Mouse (Mus musculus): ENCODE measurements around the gene Synj2. TPM values are rescaled to one million over a fixed set of nuclear protein-coding genes. Genes with fewer than 3 reads are reported as not detected.

The Synj2 gene
- polyA plus RNA-seq, 1 experiment from 2014 or later = 1.9 TPM

DNA sequence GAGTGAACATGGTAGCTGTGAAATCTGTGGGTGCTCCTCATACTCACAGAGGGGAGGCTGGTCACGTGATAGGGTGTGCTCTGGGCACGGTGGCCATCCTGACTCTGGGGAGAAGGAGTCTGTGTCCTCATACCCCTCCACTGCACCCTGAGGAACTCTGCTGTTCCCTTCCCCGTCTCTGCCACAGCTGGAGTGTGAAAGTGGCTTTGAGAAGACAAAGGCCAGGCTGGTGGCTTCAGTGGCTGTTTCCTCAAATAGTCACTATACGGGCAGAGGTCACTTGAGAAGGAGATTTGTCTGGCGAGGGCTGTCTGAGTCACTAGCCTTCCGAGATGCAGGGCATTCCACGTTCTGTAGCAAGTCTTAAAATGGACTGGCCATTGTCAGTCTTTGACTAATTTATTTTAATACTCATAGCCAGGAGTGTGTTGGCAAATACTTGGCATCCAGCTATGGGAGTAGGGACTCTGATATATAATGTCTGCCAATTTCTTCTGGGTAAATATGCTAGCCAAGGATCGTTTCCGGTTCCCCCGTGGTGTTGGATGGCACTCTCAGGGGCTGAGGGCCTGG, 37.5 kb downstream of the Synj2 start:
- Histone ChIP-seq H3K9ac (no peak overlapping the region), H3K9me3 (replicated peaks) (no peaks in the 10 kb centered on the region), H3K4me2 (replicated peaks) (no peak overlapping the region), H3K27ac (no peak overlapping the region), H3K4me3 (no peak overlapping the region), H3K36me3 (no peaks in the 10 kb centered on the region), H3K27me3 (0 out of 2 replicates have a peak, but pooled peaks cover 3% of the 10 kb centered on the region), H3K4me1 (peaks cover 35% of the 10 kb centered on the region)
- 78% methylated on average over 10 of the region's 10 CpGs for WGBS
- ATAC-seq (ENCODE audit: low FRiP score) = no peak

DNA sequence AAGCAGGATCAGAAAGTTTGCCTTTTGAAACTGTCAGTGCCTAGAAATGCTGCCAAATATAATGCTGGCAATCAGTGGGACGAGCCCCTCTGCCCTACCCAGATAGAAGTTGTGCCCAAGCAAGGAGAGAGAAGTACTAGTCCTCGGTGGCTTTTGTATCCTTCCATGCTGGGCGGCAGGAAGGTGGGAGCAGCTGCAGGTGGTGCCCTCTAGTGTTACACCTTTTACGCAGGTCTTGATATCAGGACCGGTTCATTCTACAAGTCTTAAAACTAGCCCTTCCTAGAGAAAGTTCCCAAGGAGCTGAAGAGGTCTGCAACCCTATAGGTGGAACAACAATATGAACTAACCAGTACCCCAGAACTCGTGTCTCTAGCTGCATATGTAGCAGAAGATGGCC, 39.8 kb downstream of the Synj2 start:
- no peak overlapping the region for H3K27ac ChIP-seq
- no peak overlapping the region for H3K4me2 ChIP-seq (replicated peaks)
- WGBS = 34% methylated on average over 6 of the region's 6 CpGs
- peaks cover 26% of the 10 kb centered on the region for H3K4me1 ChIP-seq
- 0 out of 2 replicates have a peak, but pooled peaks cover 3% of the 10 kb centered on the region for H3K27me3 ChIP-seq
- H3K9ac ChIP-seq = no peak overlapping the region
- ATAC-seq (ENCODE audit: low FRiP score) = no peak
- H3K9me3 ChIP-seq (replicated peaks) = no peaks in the 10 kb centered on the region
- H3K36me3 ChIP-seq = no peaks in the 10 kb centered on the region
- H3K4me3 ChIP-seq = no peak overlapping the region

DNA sequence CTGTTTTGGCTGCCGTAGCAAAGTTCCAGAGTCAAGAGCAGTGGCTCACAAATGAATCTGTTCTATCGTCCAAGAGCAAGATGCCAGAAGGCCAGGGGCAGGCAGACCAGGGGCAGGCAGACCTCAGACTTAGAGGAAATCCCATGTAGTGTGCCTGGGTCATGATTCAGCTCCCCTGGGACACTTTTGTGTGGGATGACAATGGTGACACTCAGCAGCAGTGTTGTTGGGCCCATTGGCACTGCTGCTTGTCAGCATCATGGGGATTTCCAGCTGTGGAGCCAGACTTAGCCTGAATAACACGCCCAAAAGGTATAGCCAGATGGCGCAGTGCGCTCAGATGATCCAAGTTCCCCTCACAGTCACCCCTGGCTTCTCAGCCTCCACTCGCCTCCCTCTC, 42.1 kb downstream of the Synj2 start:
- no peak for ATAC-seq (ENCODE audit: low FRiP score)
- Histone ChIP-seq H3K27me3 (no peaks in the 10 kb centered on the region), H3K4me2 (replicated peaks) (no peak overlapping the region), H3K36me3 (no peaks in the 10 kb centered on the region), H3K9ac (no peak overlapping the region), H3K9me3 (replicated peaks) (no peaks in the 10 kb centered on the region), H3K27ac (no peak overlapping the region), H3K4me3 (no peak overlapping the region), H3K4me1 (peaks cover 18% of the 10 kb centered on the region)
- 86% methylated on average over 6 of the region's 6 CpGs for WGBS

DNA sequence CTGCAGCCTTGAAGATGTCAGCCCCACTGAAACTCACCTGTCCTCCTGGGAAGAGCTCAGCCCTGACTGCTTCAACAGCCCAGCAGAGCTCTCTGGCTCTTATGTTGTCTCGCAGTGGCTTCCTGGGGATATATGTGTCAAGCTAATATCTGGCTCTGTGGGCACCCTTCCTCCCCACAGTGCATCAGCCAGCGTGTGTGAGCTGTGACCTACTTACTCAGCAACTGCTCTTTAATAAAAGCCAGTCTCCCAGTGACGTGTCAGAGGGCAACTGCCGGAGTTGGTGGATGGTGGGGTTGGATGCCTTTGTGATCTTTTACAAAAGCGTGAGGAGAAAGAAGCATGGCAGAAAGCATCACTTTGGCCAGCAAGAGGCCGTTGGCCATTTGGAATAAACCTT, 42.8 kb downstream of the Synj2 start:
- no peak for ATAC-seq (ENCODE audit: low FRiP score)
- Histone ChIP-seq H3K4me1 (peaks cover 19% of the 10 kb centered on the region), H3K27me3 (no peaks in the 10 kb centered on the region), H3K9me3 (replicated peaks) (no peaks in the 10 kb centered on the region), H3K27ac (no peak overlapping the region), H3K9ac (no peak overlapping the region), H3K36me3 (no peaks in the 10 kb centered on the region), H3K4me2 (replicated peaks) (no peak overlapping the region), H3K4me3 (no peak overlapping the region)
- WGBS = 67% methylated on average over 6 of the region's 6 CpGs

DNA sequence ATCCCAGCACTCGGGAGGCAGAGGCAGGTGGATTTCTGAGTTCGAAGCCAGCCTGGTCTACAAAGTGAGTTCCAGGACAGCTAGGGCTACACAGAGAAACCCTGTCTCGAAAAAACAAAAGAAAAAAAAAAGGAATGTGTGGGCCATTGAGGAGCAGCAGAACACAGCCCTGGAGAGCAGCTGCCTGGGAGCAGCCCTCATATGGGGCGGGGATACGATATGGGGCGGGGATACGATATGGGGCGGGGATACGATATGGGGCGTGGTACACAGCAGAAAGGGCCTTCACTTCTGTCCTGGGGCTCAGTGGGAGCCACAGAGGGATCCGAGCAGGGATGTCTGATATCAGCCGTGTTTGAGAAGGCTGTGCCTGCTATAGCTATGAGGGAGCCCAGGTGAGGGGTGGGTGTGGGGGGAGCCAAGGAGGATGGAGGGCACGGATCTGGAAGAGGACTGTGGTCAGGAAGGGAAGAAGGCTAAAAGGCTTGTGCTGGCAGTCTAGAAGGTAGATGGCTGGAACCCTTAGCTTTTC, 43.7 kb downstream of the Synj2 start:
- Histone ChIP-seq H3K4me2 (replicated peaks) (no peak overlapping the region), H3K9me3 (replicated peaks) (no peaks in the 10 kb centered on the region), H3K4me1 (peaks cover 19% of the 10 kb centered on the region), H3K36me3 (no peaks in the 10 kb centered on the region), H3K9ac (no peak overlapping the region), H3K4me3 (no peak overlapping the region), H3K27ac (no peak overlapping the region), H3K27me3 (no peaks in the 10 kb centered on the region)
- no peak for ATAC-seq (ENCODE audit: low FRiP score)
- WGBS = 70% methylated on average over 13 of the region's 13 CpGs

DNA sequence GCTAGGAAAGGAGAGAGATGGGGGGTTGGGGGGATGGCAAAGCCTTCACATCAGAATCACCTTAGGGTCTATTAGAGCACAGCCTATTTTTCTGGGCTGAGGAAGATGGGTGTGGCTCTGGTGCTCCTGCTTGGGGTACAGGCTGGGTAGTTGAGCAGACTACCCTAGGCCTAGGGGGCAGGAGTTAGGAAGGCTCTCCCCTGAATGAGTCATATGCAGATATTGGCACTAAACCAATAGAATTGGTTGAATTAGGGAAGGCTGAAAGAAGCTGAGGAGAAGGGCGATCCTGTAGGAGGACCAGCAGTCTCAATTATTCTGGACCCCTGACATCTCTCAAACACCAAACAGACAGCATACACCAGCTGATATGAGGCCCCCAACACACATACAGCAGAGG, 44.2 kb downstream of the Synj2 start:
- peaks cover 19% of the 10 kb centered on the region for H3K4me1 ChIP-seq
- no peaks in the 10 kb centered on the region for H3K9me3 ChIP-seq (replicated peaks)
- no peaks in the 10 kb centered on the region for H3K27me3 ChIP-seq
- H3K9ac ChIP-seq = no peak overlapping the region
- ATAC-seq (ENCODE audit: low FRiP score) = no peak
- no peak overlapping the region for H3K4me3 ChIP-seq
- no peak overlapping the region for H3K4me2 ChIP-seq (replicated peaks)
- H3K27ac ChIP-seq = no peak overlapping the region
- H3K36me3 ChIP-seq = no peaks in the 10 kb centered on the region
- 90% methylated on average over 1 of the region's 1 CpGs for WGBS

DNA sequence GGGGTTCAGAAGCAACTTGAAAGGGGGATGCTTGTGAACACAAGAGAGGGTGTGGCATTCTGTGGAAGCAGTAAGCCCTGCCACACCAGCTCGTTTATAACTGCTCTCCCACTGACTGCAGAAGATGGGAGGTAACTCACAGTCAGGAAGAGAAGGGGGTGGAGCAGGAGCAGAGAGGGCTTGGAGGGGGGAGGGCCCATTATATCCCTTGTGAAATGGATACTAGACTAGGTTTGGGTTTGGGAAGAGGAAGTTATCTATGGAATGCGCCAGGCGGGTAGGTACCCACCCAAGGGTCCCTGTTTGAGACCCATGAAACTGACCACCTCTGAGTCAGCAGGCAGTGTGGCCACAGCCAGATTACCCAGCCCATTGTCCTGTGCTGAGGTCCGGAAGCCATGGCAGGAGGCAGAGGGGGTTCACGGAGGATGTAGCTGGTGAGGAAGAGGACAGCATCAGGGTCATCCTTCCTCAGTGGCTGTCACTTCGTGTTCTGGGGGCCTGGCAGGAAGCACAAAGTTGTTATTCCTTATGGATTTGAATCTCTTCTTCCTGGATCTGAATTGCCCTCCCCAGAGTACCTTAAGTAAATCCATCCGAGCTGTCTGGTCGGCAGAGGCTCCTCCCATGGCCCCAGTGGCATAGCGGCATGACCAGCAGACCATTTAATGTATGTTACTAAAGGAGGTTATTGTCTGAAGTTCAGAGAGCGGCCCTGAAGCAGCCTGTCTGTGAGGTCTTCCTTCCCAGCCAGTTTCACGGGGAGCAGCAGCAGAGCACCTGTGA, 46.4 kb downstream of the Synj2 start:
- H3K27me3 ChIP-seq = no peaks in the 10 kb centered on the region; the same call in 1 of the 2 replicates
- no peaks in the 10 kb centered on the region for H3K9me3 ChIP-seq (replicated peaks)
- H3K9ac ChIP-seq = no peak overlapping the region
- 41% methylated on average over 11 of the region's 11 CpGs for WGBS
- H3K27ac ChIP-seq = 0 out of 2 replicates have a peak overlapping the region, but pooled peaks have one; percentile 48
- no peak for ATAC-seq (ENCODE audit: low FRiP score)
- H3K4me2 ChIP-seq (replicated peaks) = no peak overlapping the region; the same call in 1 of the 2 replicates
- H3K4me1 ChIP-seq = peaks cover 19% of the 10 kb centered on the region
- H3K36me3 ChIP-seq = no peaks in the 10 kb centered on the region
- H3K4me3 ChIP-seq = no peak overlapping the region

DNA sequence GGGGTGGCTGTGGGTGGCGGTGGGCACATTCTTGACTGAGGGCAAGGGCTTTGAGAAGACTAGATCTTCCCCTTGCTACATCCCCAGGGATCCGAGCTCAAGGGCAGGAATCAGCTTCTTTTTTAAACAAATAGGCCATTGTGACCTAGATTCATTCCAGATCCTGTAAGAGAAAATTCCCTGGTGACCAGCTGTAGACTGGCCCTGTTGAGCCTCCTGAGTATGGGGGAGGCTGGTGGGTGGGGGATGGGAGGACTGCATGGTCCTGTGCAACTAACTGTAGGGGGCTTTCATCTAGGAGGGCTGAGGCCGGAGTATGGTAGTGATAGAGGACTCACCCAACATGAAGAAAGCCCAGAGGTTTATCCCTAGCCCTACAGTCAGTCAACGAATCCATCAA, 47.0 kb downstream of the Synj2 start:
- no peak for ATAC-seq (ENCODE audit: low FRiP score)
- Histone ChIP-seq H3K36me3 (no peaks in the 10 kb centered on the region), H3K4me3 (no peak overlapping the region), H3K27ac (0 out of 2 replicates have a peak overlapping the region, but pooled peaks have one; percentile 48), H3K4me2 (replicated peaks) (no peak overlapping the region; the same call in 1 of the 2 replicates), H3K4me1 (peaks cover 18% of the 10 kb centered on the region), H3K27me3 (no peaks in the 10 kb centered on the region; the same call in 1 of the 2 replicates), H3K9ac (no peak overlapping the region), H3K9me3 (replicated peaks) (no peaks in the 10 kb centered on the region)
- WGBS = 49% methylated on average over 4 of the region's 4 CpGs

DNA sequence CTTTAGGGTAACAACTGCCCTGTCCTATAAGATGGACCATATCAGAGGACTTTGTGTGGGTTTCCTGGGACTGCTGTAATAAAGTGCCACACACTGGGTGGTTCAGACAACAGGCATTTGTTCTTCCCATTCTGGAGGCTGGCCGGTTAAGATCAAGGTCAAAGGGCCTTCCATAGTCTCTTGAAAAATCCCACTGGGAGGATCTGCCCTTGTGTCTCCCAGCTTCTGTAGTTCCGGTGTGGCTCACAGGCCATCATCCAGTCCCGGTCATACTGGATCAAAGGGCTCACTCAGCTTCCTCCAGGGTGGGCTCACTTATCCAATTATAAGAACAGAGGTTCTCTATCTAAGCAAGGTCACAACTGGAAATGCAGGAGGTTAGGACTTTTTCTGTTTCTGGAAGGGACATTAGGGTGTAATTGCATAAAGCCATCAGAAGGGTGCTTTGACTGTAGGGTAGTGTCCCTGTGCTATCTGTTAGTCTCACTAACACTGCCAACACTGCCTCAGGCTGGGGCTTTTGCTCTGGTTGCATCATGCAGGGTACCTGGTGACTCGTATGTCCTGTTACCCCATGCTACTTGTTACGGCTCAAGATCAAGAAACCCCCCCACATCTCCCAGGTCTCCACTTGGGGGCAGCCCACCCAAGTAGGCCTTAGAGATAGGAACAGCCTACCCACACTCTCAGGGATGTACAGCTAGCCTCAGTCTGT, 51.9 kb downstream of the Synj2 start:
- 75% methylated on average over 5 of the region's 5 CpGs for WGBS
- no peak for ATAC-seq (ENCODE audit: low FRiP score)
- no peak overlapping the region for H3K4me3 ChIP-seq
- no peak overlapping the region for H3K9ac ChIP-seq
- H3K4me2 ChIP-seq (replicated peaks) = no peak overlapping the region
- H3K9me3 ChIP-seq (replicated peaks) = no peaks in the 10 kb centered on the region
- no peaks in the 10 kb centered on the region for H3K36me3 ChIP-seq
- no peaks in the 10 kb centered on the region; the same call in 1 of the 2 replicates for H3K27me3 ChIP-seq
- no peak overlapping the region for H3K27ac ChIP-seq
- H3K4me1 ChIP-seq = peaks cover 5% of the 10 kb centered on the region

DNA sequence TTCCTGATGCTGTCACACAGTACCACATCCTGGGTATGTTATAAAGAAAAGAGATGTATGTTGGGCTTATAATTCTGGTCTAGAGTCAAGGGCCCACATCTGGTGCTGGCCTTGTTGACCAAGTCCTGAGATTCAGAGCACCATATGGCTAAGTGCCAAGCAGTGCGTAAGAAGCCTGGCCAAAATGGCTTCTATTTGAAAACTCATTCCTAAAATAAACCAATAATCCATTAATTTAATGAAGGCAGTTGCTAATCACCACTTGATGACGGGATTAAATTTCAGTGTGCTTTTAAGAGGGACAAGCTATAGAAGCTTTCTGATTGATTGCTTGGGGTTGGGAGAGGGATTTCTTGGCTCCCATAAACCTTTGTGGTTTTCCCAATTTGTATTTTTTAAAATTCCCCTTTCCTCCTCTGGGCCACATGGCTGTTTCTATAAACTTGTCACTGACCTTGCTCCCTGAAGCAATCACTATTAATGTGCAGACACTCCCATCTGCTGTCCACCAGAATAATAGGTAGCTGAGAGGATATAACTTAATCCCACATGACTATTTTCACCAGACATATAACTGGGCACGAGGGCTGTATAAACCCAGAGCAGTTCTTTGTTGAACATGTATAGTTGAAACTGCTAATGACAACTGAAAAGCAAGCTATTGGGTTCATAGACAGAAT, 52.6 kb downstream of the Synj2 start:
- no peak for ATAC-seq (ENCODE audit: low FRiP score)
- H3K36me3 ChIP-seq = no peaks in the 10 kb centered on the region
- H3K27me3 ChIP-seq = no peaks in the 10 kb centered on the region; the same call in 1 of the 2 replicates
- no peak overlapping the region for H3K27ac ChIP-seq
- 82% methylated on average over 3 of the region's 3 CpGs for WGBS
- no peak overlapping the region for H3K9ac ChIP-seq
- H3K9me3 ChIP-seq (replicated peaks) = no peaks in the 10 kb centered on the region
- no peak overlapping the region for H3K4me3 ChIP-seq
- no peak overlapping the region for H3K4me2 ChIP-seq (replicated peaks)
- H3K4me1 ChIP-seq = no peaks in the 10 kb centered on the region

DNA sequence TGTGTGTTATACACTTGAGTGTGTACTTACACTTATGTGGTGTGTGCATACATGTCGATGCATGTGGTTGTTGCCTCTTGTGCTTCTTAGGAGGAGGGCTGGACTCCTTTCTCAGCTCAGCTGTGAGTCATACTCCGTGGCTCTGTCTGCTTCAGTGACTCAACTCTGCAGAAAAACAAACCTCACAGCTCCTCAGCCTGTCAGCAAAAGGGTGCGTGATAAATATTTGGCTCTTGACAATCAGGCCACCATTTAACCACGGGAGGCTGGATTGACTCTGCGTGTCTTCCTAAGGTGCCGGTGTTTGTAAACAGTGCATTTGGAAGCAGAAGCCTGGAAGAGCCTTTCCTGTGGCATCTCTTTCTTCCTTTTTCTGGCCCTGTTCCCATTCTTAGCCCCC, 53.5 kb downstream of the Synj2 start:
- Histone ChIP-seq H3K4me3 (no peak overlapping the region), H3K9ac (no peak overlapping the region), H3K27me3 (no peaks in the 10 kb centered on the region; the same call in 1 of the 2 replicates), H3K4me1 (no peaks in the 10 kb centered on the region), H3K4me2 (replicated peaks) (no peak overlapping the region), H3K9me3 (replicated peaks) (no peaks in the 10 kb centered on the region), H3K36me3 (no peaks in the 10 kb centered on the region), H3K27ac (no peak overlapping the region)
- 78% methylated on average over 6 of the region's 6 CpGs for WGBS
- no peak for ATAC-seq (ENCODE audit: low FRiP score)

DNA sequence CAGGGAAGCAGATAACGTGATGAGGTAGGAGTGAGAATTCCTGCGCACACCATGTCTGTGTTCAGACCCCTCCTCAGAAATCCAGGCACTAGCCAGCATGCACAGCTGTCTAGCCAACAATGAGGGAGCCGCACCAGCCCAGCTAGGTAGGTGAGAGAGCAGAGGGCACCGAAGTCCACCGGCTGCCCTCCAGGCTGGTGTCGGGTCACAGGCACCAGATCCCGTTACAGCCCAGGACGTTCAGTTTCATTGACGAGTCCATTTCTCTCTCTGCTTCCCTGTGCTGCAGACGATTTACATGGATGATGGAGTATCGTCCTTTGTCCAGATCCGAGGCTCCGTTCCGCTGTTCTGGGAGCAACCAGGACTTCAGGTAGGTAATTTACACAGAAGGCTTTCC, 55.5 kb downstream of the Synj2 start:
- no peaks in the 10 kb centered on the region; the same call in 1 of the 2 replicates for H3K27me3 ChIP-seq
- no peak overlapping the region for H3K4me2 ChIP-seq (replicated peaks)
- 68% methylated on average over 14 of the region's 14 CpGs for WGBS
- no peaks in the 10 kb centered on the region for H3K4me1 ChIP-seq
- H3K9ac ChIP-seq = no peak overlapping the region
- no peak for ATAC-seq (ENCODE audit: low FRiP score)
- no peak overlapping the region for H3K27ac ChIP-seq
- no peaks in the 10 kb centered on the region for H3K36me3 ChIP-seq
- no peaks in the 10 kb centered on the region for H3K9me3 ChIP-seq (replicated peaks)
- no peak overlapping the region for H3K4me3 ChIP-seq
